In the genomic region with DNA sequence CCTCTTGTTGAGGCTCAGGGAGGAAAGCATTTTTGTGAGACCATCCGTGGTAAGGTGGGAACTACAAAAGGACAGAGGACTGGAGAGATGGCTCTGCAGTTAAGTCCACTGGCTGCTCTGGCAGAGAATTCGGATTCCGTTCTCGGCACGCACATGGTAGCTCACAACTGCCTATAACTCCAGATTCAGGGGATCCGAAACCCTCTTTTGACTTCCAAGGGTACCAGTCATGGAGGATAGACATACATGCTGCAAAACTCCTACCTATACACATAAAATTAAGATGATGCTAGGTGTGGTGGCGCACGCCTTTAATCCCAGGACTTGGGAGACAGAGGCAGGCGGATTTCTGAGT, we compare ENCODE assay signal across 8 mouse cellular contexts. TPM values are rescaled to one million over a fixed set of nuclear protein-coding genes. Genes with fewer than 3 reads are reported as not detected.
DNase-seq lines count a peak whose midpoint lies in the region; ATAC-seq and TF ChIP-seq lines count a peak whose summit lies in the region.

No protein-coding gene starts in this region.

- H3K4me2 ChIP-seq in heart, embryonic 14.5 days (ENCODE audit: low read length) = peak overlapping the region; percentile 87
- peak overlapping the region; percentile 74 for H3K4me2 ChIP-seq in forebrain, postnatal 0 days (ENCODE audit: low read depth)
- H3K4me2 ChIP-seq in liver, postnatal 0 days (ENCODE audit: low read depth, low read length) = peak overlapping the region; percentile 86

- no peak for TF ChIP-seq CTCF in forebrain, postnatal 0 days (IDR thresholded peaks at IDR 0.05; ENCODE audit: low read depth)
- TF ChIP-seq CTCF in liver, postnatal 0 days (IDR thresholded peaks at IDR 0.05; ENCODE audit: low read depth) = no peak

- H3K27ac ChIP-seq in heart, embryonic 14.5 days (replicated peaks in 1 of 2; ENCODE audit: control insufficient read depth in 1 of 2, insufficient read depth in 1 of 2, low read depth in 2 of 2, low read length in 2 of 2) = peak overlapping the region; percentile 48 to 54
- no peak overlapping the region for H3K27ac ChIP-seq in ES-E14 (ENCODE audit: insufficient read depth, low read depth, low read length, poor library complexity, severe bottlenecking)
- peak overlapping the region; percentile 80 for H3K27ac ChIP-seq in forebrain, postnatal 0 days (ENCODE audit: low read depth, low read length)
- H3K27ac ChIP-seq in liver, postnatal 0 days (ENCODE audit: low read depth) = peak overlapping the region; percentile 73

- in situ Hi-C loops in ES-E14 (cut with MboI; ENCODE audit: low sequenced_read_pairs in 2 of 2, unreplicated experiment in 2 of 2) = no loop called here

- H3K9me3 ChIP-seq in heart, embryonic 14.5 days (ENCODE audit: control insufficient read depth, low read length) = no peaks in the 10 kb centered on the region
- no peaks in the 10 kb centered on the region for H3K9me3 ChIP-seq in ES-E14 (ENCODE audit: control insufficient read depth, insufficient read depth, low read depth, low read length)
- no peaks in the 10 kb centered on the region for H3K9me3 ChIP-seq in forebrain, postnatal 0 days (ENCODE audit: low read length)
- H3K9me3 ChIP-seq in liver, postnatal 0 days (ENCODE audit: low read length) = no peaks in the 10 kb centered on the region

- DNase-seq in heart, adult 8-10 months (ENCODE audit: low spot score) = no peak
- DNase-seq in ES-E14 (ENCODE audit: low read depth, low spot score) = no peak
- DNase-seq in forebrain, postnatal 0 days = no peak
- no peak for DNase-seq in liver, postnatal 0 days
- DNase-seq in retina, embryonic 14.5 days (ENCODE audit: low spot score) = no peak
- no peak for DNase-seq in adrenal gland, postnatal 25 days
- DNase-seq in gastrocnemius, postnatal 10 days = no peak

- no peak for ATAC-seq in heart, embryonic 14.5 days (ENCODE audit: insufficient number of reproducible peaks, insufficient read depth, low FRiP score, low read depth)
- peak; percentile 61 for ATAC-seq in forebrain, postnatal 0 days
- ATAC-seq in liver, postnatal 0 days = peak; percentile 55

- H3K27me3 ChIP-seq in heart, embryonic 14.5 days (ENCODE audit: control insufficient read depth, insufficient read depth, low read length) = no peaks in the 10 kb centered on the region
- no peaks in the 10 kb centered on the region for H3K27me3 ChIP-seq in forebrain, postnatal 0 days (ENCODE audit: insufficient read depth, low read length)
- H3K27me3 ChIP-seq in liver, postnatal 0 days (ENCODE audit: insufficient read depth, low read length) = no peaks in the 10 kb centered on the region

- peaks cover 29% of the 10 kb centered on the region for H3K36me3 ChIP-seq in heart, embryonic 14.5 days (ENCODE audit: control insufficient read depth, insufficient read depth, low read length)
- H3K36me3 ChIP-seq in ES-E14 (ENCODE audit: control insufficient read depth, insufficient read depth, low read length, poor library complexity, severe bottlenecking) = peaks cover 10% of the 10 kb centered on the region
- peaks cover 17% of the 10 kb centered on the region; the same call in 1 of the 2 replicates for H3K36me3 ChIP-seq in forebrain, postnatal 0 days (ENCODE audit: insufficient read depth)
- H3K36me3 ChIP-seq in liver, postnatal 0 days (replicated peaks; ENCODE audit: insufficient read depth, low read length) = peaks cover 21% of the 10 kb centered on the region

- H3K4me1 ChIP-seq in heart, embryonic 14.5 days (ENCODE audit: control insufficient read depth in 2 of 2, insufficient read depth in 2 of 2, low read length in 2 of 2) = peaks cover 3 to 10% of the 10 kb centered on the region in 2 experiments; a peak in 3 of 4 replicates
- peaks cover 0 to 5% of the 10 kb centered on the region in 2 experiments; a peak in 2 of 4 replicates for H3K4me1 ChIP-seq in ES-E14 (ENCODE audit: control insufficient read depth in 2 of 2, insufficient read depth in 2 of 2, low read length in 2 of 2, poor library complexity in 1 of 2)
- H3K4me1 ChIP-seq in forebrain, postnatal 0 days (ENCODE audit: insufficient read depth) = peaks cover 7% of the 10 kb centered on the region; the same call in 1 of the 2 replicates
- H3K4me1 ChIP-seq in liver, postnatal 0 days (ENCODE audit: insufficient read depth) = peaks cover 14% of the 10 kb centered on the region

- H3K4me3 ChIP-seq in heart, embryonic 14.5 days (ENCODE audit: control insufficient read depth in 1 of 2, insufficient read depth in 1 of 2, low read depth in 1 of 2, low read length in 2 of 2) = peak overlapping the region; percentile 70 to 85
- H3K4me3 ChIP-seq in ES-E14 (ENCODE audit: insufficient read depth in 1 of 2, low read depth in 1 of 2, low read length in 2 of 2, poor library complexity in 1 of 2, severe bottlenecking in 1 of 2) = peak overlapping the region; percentile 84 to 92
- peak overlapping the region; percentile 77 for H3K4me3 ChIP-seq in forebrain, postnatal 0 days (ENCODE audit: low read depth, low read length)
- peak overlapping the region; percentile 71 for H3K4me3 ChIP-seq in liver, postnatal 0 days (ENCODE audit: low read depth, low read length)

- no peak for TF ChIP-seq EP300 in liver, postnatal 0 days (IDR thresholded peaks at IDR 0.05; ENCODE audit: low read depth)

- WGBS in heart, embryonic 14.5 days = 30% methylated on average over 9 of the region's 9 CpGs
- WGBS in forebrain, postnatal 0 days = 23% methylated on average over 9 of the region's 9 CpGs
- WGBS in liver, postnatal 0 days (ENCODE audit: insufficient replicate concordance) = 28% methylated on average over 9 of the region's 9 CpGs

- peak overlapping the region; percentile 80 for H3K9ac ChIP-seq in heart, embryonic 14.5 days (ENCODE audit: low read length)
- peak overlapping the region; percentile 80 for H3K9ac ChIP-seq in ES-E14 (ENCODE audit: insufficient read depth, low read depth, low read length, poor library complexity, severe bottlenecking)
- peak overlapping the region; percentile 77 for H3K9ac ChIP-seq in forebrain, postnatal 0 days
- peak overlapping the region; percentile 75 for H3K9ac ChIP-seq in liver, postnatal 0 days (replicated peaks)

TF ChIP-seq in ES-E14, 5 proteins besides CTCF, POLR2A, EP300 and RAD21:
- TF ChIP-seq MAFK (IDR thresholded peaks at IDR 0.05; ENCODE audit: insufficient read depth, low read depth, low read length) (no peak), HCFC1 (IDR thresholded peaks at IDR 0.05; ENCODE audit: borderline replicate concordance, insufficient read depth, low read length) (no peak), ZNF384 (IDR thresholded peaks at IDR 0.05; ENCODE audit: low read depth, low read length) (no peak), ZC3H11A (IDR thresholded peaks at IDR 0.05; ENCODE audit: borderline replicate concordance, low read depth, low read length) (no peak), CHD2 (IDR thresholded peaks at IDR 0.05; ENCODE audit: low read depth, low read length) (no peak)

RNA-seq across cellular contexts. Expression of a gene that starts 0.4 kb away (rescaled TPM):
- polyA plus RNA-seq in heart, embryonic 14.5 days (2014; fragmentation: Nextera tagmentation; extraction: Ambion mirVana) = 77.6 and 85.0 TPM in 2 replicates
- 100 to 1,000 TPM in 2 of 4 experiments, 10 to 100 TPM in 2; 94.0 to 109 (median 101) TPM for total RNA-seq in heart, adult 8-10 months (2022)
- 72.5 and 78.8 TPM in 2 replicates for total RNA-seq in ES-E14 (2012; rRNA removed)
- 65.7 and 67.9 TPM in 2 replicates for total RNA-seq in forebrain, postnatal 0 days (2014; rRNA removed)
- 33.7 and 35.1 TPM in 2 replicates for polyA plus RNA-seq in forebrain, postnatal 0 days (2015; fragmentation: Nextera tagmentation; extraction: Ambion mirVana)
- 28.1 and 30.8 TPM in 2 replicates for polyA plus RNA-seq in liver, postnatal 0 days (2015; fragmentation: Nextera tagmentation; extraction: Ambion mirVana)
- total RNA-seq in adrenal gland, postnatal 25 days (2021) = 107 and 120 TPM in 2 replicates
- 10 to 100 TPM; 72.4 to 74.5 TPM for total RNA-seq in gastrocnemius, postnatal 10 days (2021)

RNA-seq across cellular contexts. Expression of a gene that starts 17.0 kb away (rescaled TPM):
- 20.9 and 29.4 TPM in 2 replicates for polyA plus RNA-seq in heart, embryonic 14.5 days (2014; fragmentation: Nextera tagmentation; extraction: Ambion mirVana)
- under 1 TPM; 0.37 to 0.87 (median 0.79) TPM for total RNA-seq in heart, adult 8-10 months (2022)
- total RNA-seq in ES-E14 (2012; rRNA removed) = 3.7 and 3.8 TPM in 2 replicates
- 111 and 113 TPM in 2 replicates for total RNA-seq in forebrain, postnatal 0 days (2014; rRNA removed)
- 452 and 513 TPM in 2 replicates for polyA plus RNA-seq in forebrain, postnatal 0 days (2015; fragmentation: Nextera tagmentation; extraction: Ambion mirVana)
- 1.6 and 2.0 TPM in 2 replicates for polyA plus RNA-seq in liver, postnatal 0 days (2015; fragmentation: Nextera tagmentation; extraction: Ambion mirVana)
- 8.0 and 8.6 TPM in 2 replicates for total RNA-seq in adrenal gland, postnatal 25 days (2021)
- total RNA-seq in gastrocnemius, postnatal 10 days (2021) = 1 to 10 TPM; 3.8 to 4.5 TPM

RNA-seq across cellular contexts. Expression of a gene that starts 23.2 kb away (rescaled TPM):
- 39.8 and 46.2 TPM in 2 replicates for polyA plus RNA-seq in heart, embryonic 14.5 days (2014; fragmentation: Nextera tagmentation; extraction: Ambion mirVana)
- total RNA-seq in heart, adult 8-10 months (2022) = 10 to 100 TPM; 17.6 to 20.0 (median 19.3) TPM
- total RNA-seq in ES-E14 (2012; rRNA removed) = 10.3 and 15.9 TPM in 2 replicates
- 56.8 and 58.2 TPM in 2 replicates for total RNA-seq in forebrain, postnatal 0 days (2014; rRNA removed)
- polyA plus RNA-seq in forebrain, postnatal 0 days (2015; fragmentation: Nextera tagmentation; extraction: Ambion mirVana) = 56.0 and 65.5 TPM in 2 replicates
- 12.6 and 13.7 TPM in 2 replicates for polyA plus RNA-seq in liver, postnatal 0 days (2015; fragmentation: Nextera tagmentation; extraction: Ambion mirVana)
- total RNA-seq in adrenal gland, postnatal 25 days (2021) = 30.7 and 31.8 TPM in 2 replicates
- 10 to 100 TPM; 13.0 to 15.4 TPM for total RNA-seq in gastrocnemius, postnatal 10 days (2021)

RNA-seq across cellular contexts. Expression of a gene that starts 28.1 kb away (rescaled TPM):
- 2.5 and 2.6 TPM in 2 replicates for polyA plus RNA-seq in heart, embryonic 14.5 days (2014; fragmentation: Nextera tagmentation; extraction: Ambion mirVana)
- 1 to 10 TPM; 1.7 to 5.0 (median 2.6) TPM for total RNA-seq in heart, adult 8-10 months (2022)
- 1.1 and 1.6 TPM in 2 replicates for total RNA-seq in ES-E14 (2012; rRNA removed)
- total RNA-seq in forebrain, postnatal 0 days (2014; rRNA removed) = 8.4 and 18.6 TPM in 2 replicates
- polyA plus RNA-seq in forebrain, postnatal 0 days (2015; fragmentation: Nextera tagmentation; extraction: Ambion mirVana) = 1.1 and 1.3 TPM in 2 replicates
- polyA plus RNA-seq in liver, postnatal 0 days (2015; fragmentation: Nextera tagmentation; extraction: Ambion mirVana) = 0.97 and 2.3 TPM in 2 replicates
- total RNA-seq in adrenal gland, postnatal 25 days (2021) = 15.8 and 22.6 TPM in 2 replicates
- total RNA-seq in gastrocnemius, postnatal 10 days (2021) = 1 to 10 TPM; 2.8 to 5.1 TPM

RNA-seq across cellular contexts. Expression of a gene that starts 37.4 kb away (rescaled TPM):
- 0.22 and 0.53 TPM in 2 replicates for polyA plus RNA-seq in heart, embryonic 14.5 days (2014; fragmentation: Nextera tagmentation; extraction: Ambion mirVana)
- total RNA-seq in heart, adult 8-10 months (2022) = under 1 TPM in 1 of 4 experiments, not detected in 3; 0.25 TPM
- not detected in 2 replicates for total RNA-seq in ES-E14 (2012; rRNA removed)
- 1.3 TPM in 1 of 2 replicates, not detected in the other for total RNA-seq in forebrain, postnatal 0 days (2014; rRNA removed)
- polyA plus RNA-seq in forebrain, postnatal 0 days (2015; fragmentation: Nextera tagmentation; extraction: Ambion mirVana) = 0.10 and 0.67 TPM in 2 replicates
- 0.12 TPM in 1 of 2 replicates, not detected in the other for polyA plus RNA-seq in liver, postnatal 0 days (2015; fragmentation: Nextera tagmentation; extraction: Ambion mirVana)
- 1.1 and 3.0 TPM in 2 replicates for total RNA-seq in adrenal gland, postnatal 25 days (2021)
- under 1 TPM; 0.14 to 0.31 TPM for total RNA-seq in gastrocnemius, postnatal 10 days (2021)

Comparison
In these comparisons a context has a peak if more than half of its experiments do, and no peak if none do; other contexts are left out.
1. RNA of a gene that starts 17.0 kb away (total RNA-seq): 111 to 113 TPM in forebrain, postnatal 0 days; 8.0 to 8.6 TPM in adrenal gland, postnatal 25 days, 3.8 to 4.5 TPM in gastrocnemius, postnatal 10 days, 3.7 to 3.8 TPM in ES-E14 and 0.37 to 0.87 TPM in heart, adult 8-10 months; every median in the first group is over 10 times any median in the second.
2. Peak in every context shown above with its lines, with median percentiles within 50 percentile points of each other: H3K4me2 ChIP-seq, H3K4me3 ChIP-seq and H3K9ac ChIP-seq.